Mouse (Mus musculus) central nervous system, embryonic 11.5 days (tissue): ENCODE results near the gene Pard6a. TPM values are rescaled to one million over a fixed set of nuclear protein-coding genes. Genes with fewer than 3 reads are reported as not detected.

ENCODE experiments used
- polyA plus RNA-seq: library from polyadenylated mRNA; depleted of rRNA; stranded (reverse); fragments of >200 nt; gene quantifications from 2 replicates; pipeline ENCODE4 v1.2.3, GENCODE M21; 2012; rRNA removed

Pard6a gene
- 18.5 and 21.5 TPM in 2 replicates for polyA plus RNA-seq

DNA sequence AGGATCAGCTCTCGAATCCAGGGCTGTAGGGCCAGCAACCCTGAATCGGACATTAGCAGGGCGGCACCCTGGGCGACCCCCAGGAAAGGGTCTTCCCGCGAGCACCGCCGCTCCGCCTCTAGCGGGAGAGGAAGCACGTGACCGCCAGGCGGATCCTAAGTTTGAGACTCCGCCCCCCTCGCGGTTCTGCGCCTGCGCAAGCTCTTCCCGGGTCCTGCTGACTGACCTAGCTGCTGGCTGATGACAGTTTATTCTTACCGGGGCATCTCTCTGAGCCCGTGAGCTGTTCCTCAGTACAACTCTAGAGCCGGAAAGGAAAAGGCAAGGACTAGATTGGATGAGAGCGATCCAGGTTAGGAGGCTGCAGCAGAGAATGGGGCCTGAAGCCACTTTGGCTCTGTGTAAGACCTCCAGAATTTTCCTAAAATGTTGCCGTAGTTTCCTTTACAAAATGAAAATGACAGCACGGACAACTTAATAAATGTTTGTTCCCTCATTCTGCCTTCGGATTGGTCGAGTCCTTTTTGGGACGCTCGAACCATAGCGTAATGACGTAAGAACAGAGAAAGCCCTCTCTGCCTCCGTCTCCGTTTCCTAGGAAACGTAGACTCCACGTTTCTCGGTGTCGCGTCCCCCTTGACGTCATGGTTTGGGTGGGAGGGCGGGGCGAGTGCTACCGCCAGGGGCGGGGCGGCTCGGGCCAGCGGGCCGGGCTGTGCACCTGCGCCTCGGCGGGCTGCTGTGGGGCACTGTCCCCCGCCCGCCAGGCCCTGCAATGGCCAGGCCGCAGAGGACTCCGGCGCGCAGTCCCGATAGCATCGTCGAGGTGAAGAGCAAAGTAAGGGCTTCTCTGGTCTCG is at the start of gene Pard6a, which contains the start of gene Acd:
Gene Pard6a, plus strand, starts transcription at position 183 of the 859 bp plus-strand sequence.
Gene Acd, minus strand, starts transcription at position 137 of the 859 bp plus-strand sequence.

DNA sequence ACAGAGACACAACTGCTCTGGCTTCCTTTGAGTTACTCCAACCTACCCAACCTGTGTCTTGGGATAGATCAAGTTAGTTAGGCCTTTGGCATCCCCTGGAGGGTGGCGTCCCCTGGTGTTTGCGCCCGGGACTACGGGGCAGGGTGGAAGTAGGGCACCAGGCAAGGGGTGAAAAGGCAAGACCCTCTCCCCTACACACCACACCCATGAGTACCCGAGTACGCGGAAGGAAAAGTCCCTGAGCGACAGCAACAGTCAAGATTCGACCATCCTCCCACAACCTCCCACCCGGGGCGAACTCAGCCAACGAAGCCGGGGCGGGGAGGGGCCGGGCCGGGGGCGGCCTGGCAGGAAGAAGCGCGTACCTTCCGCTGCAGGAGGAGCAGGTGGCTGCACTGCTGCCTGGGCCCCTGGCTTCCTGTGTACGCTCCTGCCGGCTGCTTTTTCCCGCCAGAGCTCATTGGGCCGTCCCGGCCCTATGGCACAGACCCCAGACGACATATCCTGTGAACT is 15.1 kb upstream of the Pard6a start, which contains the start of gene Carmil2:
Gene Carmil2, plus strand, starts transcription at position 479 of the 513 bp plus-strand sequence.

GRCm38 (mm10) chr8:105707498-105708403 is 6.8 kb downstream of the Pard6a start, which contains the start of the genes 4933405L10Rik and Enkd1:
Gene 4933405L10Rik, plus strand, starts transcription at chr8:105707655.
Gene Enkd1, minus strand, starts transcription at chr8:105708210.

Other genes with a start within 250 kb of the Pard6a start
- 60.2 and 72.4 TPM in 2 replicates for gene Tppp3, start 229.6 kb upstream of the Pard6a start, polyA plus RNA-seq
- 34.5 and 38.7 TPM in 2 replicates for gene Zdhhc1, start 204.2 kb upstream of the Pard6a start, polyA plus RNA-seq
- gene Hsd11b2, start 182.4 kb upstream of the Pard6a start, polyA plus RNA-seq, result 19.6 and 32.8 TPM in 2 replicates
- gene Atp6v0d1, start 135.1 kb upstream of the Pard6a start, polyA plus RNA-seq, result 81.3 and 99.4 TPM in 2 replicates
- gene Ripor1, start 95.9 kb upstream of the Pard6a start, polyA plus RNA-seq, result 12.4 and 17.6 TPM in 2 replicates
- 66.2 and 134 TPM in 2 replicates for gene Ctcf, start 64.6 kb upstream of the Pard6a start, polyA plus RNA-seq
- 0.31 and 0.57 TPM in 2 replicates for gene Agrp, start 63.8 kb upstream of the Pard6a start, polyA plus RNA-seq
- gene Carmil2, start 14.9 kb upstream of the Pard6a start, polyA plus RNA-seq, result 4.8 and 6.2 TPM in 2 replicates
- 29.8 and 41.5 TPM in 2 replicates for gene Acd, start within 50 bp of the Pard6a start, polyA plus RNA-seq
- gene 4933405L10Rik, start 6.5 kb downstream of the Pard6a start, polyA plus RNA-seq, result 0.07 and 0.22 TPM in 2 replicates
- 44.8 and 45.6 TPM in 2 replicates for gene Enkd1, start 7.1 kb downstream of the Pard6a start, polyA plus RNA-seq
- gene Gfod2, start 57.5 kb downstream of the Pard6a start, polyA plus RNA-seq, result 23.5 and 50.7 TPM in 2 replicates
- 29.6 and 36.9 TPM in 2 replicates for gene Ranbp10, start 126.2 kb downstream of the Pard6a start, polyA plus RNA-seq
- gene Tsnaxip1, start 126.6 kb downstream of the Pard6a start, polyA plus RNA-seq, result 0.14 and 0.55 TPM in 2 replicates
- gene Cenpt, start 152.1 kb downstream of the Pard6a start, polyA plus RNA-seq, result 68.4 and 87.0 TPM in 2 replicates
- 63.7 and 70.3 TPM in 2 replicates for gene Thap11, start 154.0 kb downstream of the Pard6a start, polyA plus RNA-seq
- gene Nutf2, start 159.4 kb downstream of the Pard6a start, polyA plus RNA-seq, result 199 and 370 TPM in 2 replicates
- 45.7 and 71.5 TPM in 2 replicates for gene Edc4, start 179.7 kb downstream of the Pard6a start, polyA plus RNA-seq
- gene Nrn1l, start 192.4 kb downstream of the Pard6a start, polyA plus RNA-seq, result 0.68 and 1.7 TPM in 2 replicates
- 18.8 and 37.9 TPM in 2 replicates for gene Pskh1, start 199.3 kb downstream of the Pard6a start, polyA plus RNA-seq
- gene Ctrl, start 232.7 kb downstream of the Pard6a start, polyA plus RNA-seq, result 4.3 and 4.7 TPM in 2 replicates
- gene Psmb10, start 237.3 kb downstream of the Pard6a start, polyA plus RNA-seq, result 31.9 and 69.0 TPM in 2 replicates
- gene Lcat, start 242.2 kb downstream of the Pard6a start, polyA plus RNA-seq, result 2.9 and 5.5 TPM in 2 replicates